ENCODE assay signal across 8 mouse cellular contexts in the genomic region with DNA sequence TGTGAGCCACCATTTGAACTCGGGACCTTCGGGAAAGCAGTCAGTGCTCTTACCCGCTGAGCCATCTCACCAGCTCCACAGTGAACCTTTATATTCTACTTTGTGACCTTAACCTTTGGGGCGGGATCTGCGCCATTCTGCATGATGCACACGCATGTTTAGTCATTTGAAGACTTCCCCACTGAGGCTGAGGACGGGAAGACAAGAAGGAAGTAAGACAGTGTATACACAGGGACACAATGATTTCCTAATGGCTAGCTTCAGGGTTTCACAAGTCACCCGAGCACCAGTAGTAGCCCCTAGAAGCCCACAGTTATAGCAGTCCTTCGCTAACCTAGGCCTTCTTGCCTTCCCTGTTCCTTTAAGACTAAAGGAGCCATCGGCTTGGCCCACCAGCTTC. TPM values are rescaled to one million over a fixed set of nuclear protein-coding genes. Genes with fewer than 3 reads are reported as not detected.
DNase-seq lines count a peak whose midpoint lies in the region; ATAC-seq and TF ChIP-seq lines count a peak whose summit lies in the region.

No protein-coding gene starts in this region.

- no peak overlapping the region for H3K9ac ChIP-seq in embryonic facial prominence, embryonic 14.5 days (ENCODE audit: low read depth, low read length)
- H3K9ac ChIP-seq in limb, embryonic 11.5 days (ENCODE audit: low read length) = no peak overlapping the region
- H3K9ac ChIP-seq in neural tube, embryonic 13.5 days = peak overlapping the region; percentile 83

- H3K27me3 ChIP-seq in embryonic facial prominence, embryonic 14.5 days (replicated peaks; ENCODE audit: control insufficient read depth, insufficient read depth, low read length) = no peaks in the 10 kb centered on the region
- no peaks in the 10 kb centered on the region for H3K27me3 ChIP-seq in limb, embryonic 11.5 days (ENCODE audit: control insufficient read depth, insufficient read depth, low read length)
- H3K27me3 ChIP-seq in neural tube, embryonic 13.5 days = no peaks in the 10 kb centered on the region

- no peak for ATAC-seq in embryonic facial prominence, embryonic 14.5 days (ENCODE audit: low read depth)
- ATAC-seq in limb, embryonic 11.5 days (ENCODE audit: insufficient number of reproducible peaks, low FRiP score, low TSS enrichment, low read depth) = no peak
- peak; percentile 22 for ATAC-seq in neural tube, embryonic 13.5 days (ENCODE audit: low read depth)

- no peaks in the 10 kb centered on the region for H3K9me3 ChIP-seq in embryonic facial prominence, embryonic 14.5 days (ENCODE audit: control insufficient read depth, low read length)
- no peaks in the 10 kb centered on the region for H3K9me3 ChIP-seq in limb, embryonic 11.5 days (ENCODE audit: control insufficient read depth, low read length)
- no peaks in the 10 kb centered on the region for H3K9me3 ChIP-seq in neural tube, embryonic 13.5 days

- H3K27ac ChIP-seq in layer of hippocampus, adult 2 months = peak overlapping the region; percentile 89
- peak overlapping the region; percentile 48 for H3K27ac ChIP-seq in embryonic facial prominence, embryonic 14.5 days (replicated peaks; ENCODE audit: low read depth, low read length)
- H3K27ac ChIP-seq in limb, embryonic 11.5 days (replicated peaks; ENCODE audit: low read depth, low read length) = no peak overlapping the region
- H3K27ac ChIP-seq in neural tube, embryonic 13.5 days (replicated peaks) = peak overlapping the region; percentile 79

- H3K4me1 ChIP-seq in embryonic facial prominence, embryonic 14.5 days (ENCODE audit: control insufficient read depth, insufficient read depth, low read length) = peaks cover 11% of the 10 kb centered on the region; the same call in 1 of the 2 replicates
- H3K4me1 ChIP-seq in limb, embryonic 11.5 days (ENCODE audit: control insufficient read depth, insufficient read depth, low read length) = no peaks in the 10 kb centered on the region
- H3K4me1 ChIP-seq in neural tube, embryonic 13.5 days (replicated peaks) = peaks cover 33% of the 10 kb centered on the region

- 77% methylated on average over 10 of the region's 10 CpGs for WGBS in embryonic facial prominence, embryonic 14.5 days
- 81% methylated on average over 10 of the region's 10 CpGs for WGBS in limb, embryonic 11.5 days
- WGBS in neural tube, embryonic 13.5 days = 68% methylated on average over 10 of the region's 10 CpGs

- peak overlapping the region; percentile 80 for H3K4me2 ChIP-seq in embryonic facial prominence, embryonic 14.5 days (ENCODE audit: low read depth, low read length)
- peak overlapping the region; percentile 78 for H3K4me2 ChIP-seq in limb, embryonic 11.5 days (ENCODE audit: low read depth, severe bottlenecking)
- peak overlapping the region; percentile 86 for H3K4me2 ChIP-seq in neural tube, embryonic 13.5 days

- peaks cover 6% of the 10 kb centered on the region for H3K36me3 ChIP-seq in embryonic facial prominence, embryonic 14.5 days (ENCODE audit: control insufficient read depth, insufficient read depth, low read length)
- H3K36me3 ChIP-seq in limb, embryonic 11.5 days (ENCODE audit: control insufficient read depth, insufficient read depth, low read length) = no peaks in the 10 kb centered on the region
- H3K36me3 ChIP-seq in neural tube, embryonic 13.5 days = peaks cover 9% of the 10 kb centered on the region

- DNase-seq in layer of hippocampus, adult 2 months (ENCODE audit: low spot score in 2 of 2) = no peak
- no peak for DNase-seq in layer of hippocampus, adult 18-20 months (ENCODE audit: low spot score in 2 of 2)
- DNase-seq in embryonic facial prominence, embryonic 14.5 days (ENCODE audit: low spot score) = no peak
- no peak for DNase-seq in limb, embryonic 11.5 days (ENCODE audit: low spot score)
- DNase-seq in thymus, postnatal 14 days = no peak
- DNase-seq in ovary, postnatal 10 days (ENCODE audit: low spot score) = no peak
- DNase-seq in thymus, postnatal 36 days = no peak

- TF ChIP-seq CTCF in layer of hippocampus, adult 2 months (conservative IDR thresholded peaks at IDR 0.05) = no peak

- peak overlapping the region; percentile 98; the same call in 1 of the 2 replicates for H3K4me3 ChIP-seq in layer of hippocampus, adult 2 months
- peak overlapping the region; percentile 84 for H3K4me3 ChIP-seq in embryonic facial prominence, embryonic 14.5 days (ENCODE audit: low read depth, low read length)
- H3K4me3 ChIP-seq in limb, embryonic 11.5 days (ENCODE audit: low read depth, low read length) = peak overlapping the region; percentile 83; the same call in 1 of the 2 replicates
- H3K4me3 ChIP-seq in neural tube, embryonic 13.5 days = peak overlapping the region; percentile 83

RNA-seq across cellular contexts. Expression of a gene that starts 0.5 kb away (rescaled TPM):
- total RNA-seq in layer of hippocampus, adult 2 months (2021) = 10 to 100 TPM; 35.2 to 36.1 TPM
- total RNA-seq in layer of hippocampus, adult 18-20 months (2021) = 10 to 100 TPM; 34.6 to 36.9 TPM
- 81.7 and 89.4 TPM in 2 replicates for polyA plus RNA-seq in embryonic facial prominence, embryonic 14.5 days (2014; fragmentation: Nextera tagmentation; extraction: Ambion mirVana)
- polyA plus RNA-seq in limb, embryonic 11.5 days (2014; fragmentation: Nextera tagmentation; extraction: Ambion mirVana) = 76.4 and 79.7 TPM in 2 replicates
- 58.2 and 59.6 TPM in 2 replicates for polyA plus RNA-seq in neural tube, embryonic 13.5 days (2015; fragmentation: Nextera tagmentation; extraction: Ambion mirVana)

RNA-seq across cellular contexts. Expression of a gene that starts 17.8 kb away (rescaled TPM):
- 10 to 100 TPM; 22.6 to 23.8 TPM for total RNA-seq in layer of hippocampus, adult 2 months (2021)
- total RNA-seq in layer of hippocampus, adult 18-20 months (2021) = 10 to 100 TPM; 19.6 to 20.9 TPM
- 50.5 and 56.1 TPM in 2 replicates for polyA plus RNA-seq in embryonic facial prominence, embryonic 14.5 days (2014; fragmentation: Nextera tagmentation; extraction: Ambion mirVana)
- 28.7 and 28.8 TPM in 2 replicates for polyA plus RNA-seq in limb, embryonic 11.5 days (2014; fragmentation: Nextera tagmentation; extraction: Ambion mirVana)
- 39.0 and 42.5 TPM in 2 replicates for polyA plus RNA-seq in neural tube, embryonic 13.5 days (2015; fragmentation: Nextera tagmentation; extraction: Ambion mirVana)

RNA-seq across cellular contexts. Expression of a gene that starts 25.2 kb away (rescaled TPM):
- 10 to 100 TPM; 39.4 to 39.7 TPM for total RNA-seq in layer of hippocampus, adult 2 months (2021)
- 10 to 100 TPM; 44.2 to 47.1 TPM for total RNA-seq in layer of hippocampus, adult 18-20 months (2021)
- polyA plus RNA-seq in embryonic facial prominence, embryonic 14.5 days (2014; fragmentation: Nextera tagmentation; extraction: Ambion mirVana) = 70.2 and 79.5 TPM in 2 replicates
- polyA plus RNA-seq in limb, embryonic 11.5 days (2014; fragmentation: Nextera tagmentation; extraction: Ambion mirVana) = 40.1 and 40.8 TPM in 2 replicates
- polyA plus RNA-seq in neural tube, embryonic 13.5 days (2015; fragmentation: Nextera tagmentation; extraction: Ambion mirVana) = 53.8 and 63.6 TPM in 2 replicates

RNA-seq across cellular contexts. Expression of a gene that starts 26.7 kb away (rescaled TPM):
- total RNA-seq in layer of hippocampus, adult 2 months (2021) = 100 to 1,000 TPM in 1 of 2 experiments, 10 to 100 TPM in 1; 95.3 to 103 TPM
- 100 to 1,000 TPM in 1 of 2 experiments, 10 to 100 TPM in 1; 99.7 to 102 TPM for total RNA-seq in layer of hippocampus, adult 18-20 months (2021)
- 87.6 and 97.8 TPM in 2 replicates for polyA plus RNA-seq in embryonic facial prominence, embryonic 14.5 days (2014; fragmentation: Nextera tagmentation; extraction: Ambion mirVana)
- polyA plus RNA-seq in limb, embryonic 11.5 days (2014; fragmentation: Nextera tagmentation; extraction: Ambion mirVana) = 139 TPM in 2 replicates
- polyA plus RNA-seq in neural tube, embryonic 13.5 days (2015; fragmentation: Nextera tagmentation; extraction: Ambion mirVana) = 187 and 199 TPM in 2 replicates

RNA-seq across cellular contexts. Expression of a gene that starts 41.4 kb away (rescaled TPM):
- 10 to 100 TPM; 80.6 to 86.0 TPM for total RNA-seq in layer of hippocampus, adult 2 months (2021)
- total RNA-seq in layer of hippocampus, adult 18-20 months (2021) = 10 to 100 TPM; 88.9 to 93.4 TPM
- 48.3 and 51.4 TPM in 2 replicates for polyA plus RNA-seq in embryonic facial prominence, embryonic 14.5 days (2014; fragmentation: Nextera tagmentation; extraction: Ambion mirVana)
- 68.3 and 71.3 TPM in 2 replicates for polyA plus RNA-seq in limb, embryonic 11.5 days (2014; fragmentation: Nextera tagmentation; extraction: Ambion mirVana)
- polyA plus RNA-seq in neural tube, embryonic 13.5 days (2015; fragmentation: Nextera tagmentation; extraction: Ambion mirVana) = 59.0 and 65.1 TPM in 2 replicates
